Mouse (Mus musculus): ENCODE data around the gene Zfp628.

DNA sequence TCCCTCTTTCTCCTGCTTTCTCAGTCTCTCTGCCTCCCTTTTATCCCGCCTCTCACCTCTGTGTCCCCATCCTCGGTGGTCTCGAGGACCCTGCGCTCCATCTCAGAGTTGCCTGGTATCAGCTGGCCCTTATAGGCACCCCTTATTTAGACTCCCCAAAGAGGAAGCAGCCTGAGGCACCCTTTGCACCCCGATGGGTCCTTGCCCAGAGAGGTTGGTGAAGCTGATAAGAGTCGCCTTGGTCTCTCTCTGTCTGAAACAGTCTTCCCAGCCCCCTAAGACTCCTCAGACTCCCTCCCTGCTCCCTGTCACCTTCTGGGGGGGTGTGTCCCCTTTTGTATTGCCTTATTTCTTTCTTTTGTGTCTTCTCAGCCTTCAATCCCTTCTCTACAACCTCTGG is 56.1 kb downstream of the Zfp628 start, which contains the start of gene Sbk3:
- TF ChIP-seq CTCF (IDR thresholded peaks at IDR 0.05; ENCODE audit: insufficient read depth, low read depth, low read length): no peak
- TF ChIP-seq POLR2A (IDR thresholded peaks at IDR 0.05; ENCODE audit: insufficient read depth, low read depth, low read length): no peak

Measured in olfactory bulb, adult 2 months (tissue).